Mouse (Mus musculus): Measurements from ENCODE around the gene Gm14440. TPM values are rescaled to one million over a fixed set of nuclear protein-coding genes. Genes with fewer than 3 reads are reported as not detected.
"Not testable (repeated sequence)": the region's sequence is repeated elsewhere in the genome, so short reads cannot be mapped to it uniquely, and the experiment has no call there.

Gm14440 gene
- 1 to 10 TPM in 1 of 2 experiments, not detected in 1; 6.9 TPM for polyA plus RNA-seq (2017; shearing (Covaris generic))

- ATAC-seq: not testable (repeated sequence)
Observed at GRCm38 (mm10) chr2:175274825-175275224, at the start of gene Gm14440. Gm14440 (plus strand) TSS chr2:175275125.

Other genes with a start within 250 kb of the Gm14440 start
- gene Gm14393, start 207.3 kb upstream of the Gm14440 start, polyA plus RNA-seq (2017; shearing (Covaris generic)): not detected
- gene Gm14399, start 133.1 kb upstream of the Gm14440 start, polyA plus RNA-seq (2017; shearing (Covaris generic)): 10 to 100 TPM in 1 of 2 experiments, 1 to 10 TPM in 1; 4.3 to 19.8 TPM
- gene Gm14443, start 99.3 kb upstream of the Gm14440 start, polyA plus RNA-seq (2017; shearing (Covaris generic)): under 1 TPM; 0.24 to 0.37 TPM
- gene Gm14391, start 68.2 kb upstream of the Gm14440 start, polyA plus RNA-seq (2017; shearing (Covaris generic)): 1 to 10 TPM; 4.7 to 6.8 TPM
- gene Gm4631, start 63.1 kb downstream of the Gm14440 start, polyA plus RNA-seq (2017; shearing (Covaris generic)): 10 to 100 TPM in 1 of 2 experiments, 1 to 10 TPM in 1; 8.0 to 10.4 TPM
- 1 to 10 TPM; 3.1 TPM for gene Zfp968, start 97.3 kb downstream of the Gm14440 start, polyA plus RNA-seq (2017; shearing (Covaris generic))
- gene Gm4724, start 160.7 kb downstream of the Gm14440 start, polyA plus RNA-seq (2017; shearing (Covaris generic)): 10 to 100 TPM; 16.1 to 18.7 TPM
- gene Zfp965, start 194.9 kb downstream of the Gm14440 start, polyA plus RNA-seq (2017; shearing (Covaris generic)): 1 to 10 TPM; 6.9 to 8.5 TPM

All from activated CD4-positive, CD25-positive, alpha-beta regulatory T cell, adult 4 months (primary cell).